Mouse (Mus musculus): ENCODE results near the gene Syt7. TPM values are rescaled to one million over a fixed set of nuclear protein-coding genes. Genes with fewer than 3 reads are reported as not detected.

Syt7 gene
- polyA plus RNA-seq, 1 experiment: 10.9 TPM

DNA sequence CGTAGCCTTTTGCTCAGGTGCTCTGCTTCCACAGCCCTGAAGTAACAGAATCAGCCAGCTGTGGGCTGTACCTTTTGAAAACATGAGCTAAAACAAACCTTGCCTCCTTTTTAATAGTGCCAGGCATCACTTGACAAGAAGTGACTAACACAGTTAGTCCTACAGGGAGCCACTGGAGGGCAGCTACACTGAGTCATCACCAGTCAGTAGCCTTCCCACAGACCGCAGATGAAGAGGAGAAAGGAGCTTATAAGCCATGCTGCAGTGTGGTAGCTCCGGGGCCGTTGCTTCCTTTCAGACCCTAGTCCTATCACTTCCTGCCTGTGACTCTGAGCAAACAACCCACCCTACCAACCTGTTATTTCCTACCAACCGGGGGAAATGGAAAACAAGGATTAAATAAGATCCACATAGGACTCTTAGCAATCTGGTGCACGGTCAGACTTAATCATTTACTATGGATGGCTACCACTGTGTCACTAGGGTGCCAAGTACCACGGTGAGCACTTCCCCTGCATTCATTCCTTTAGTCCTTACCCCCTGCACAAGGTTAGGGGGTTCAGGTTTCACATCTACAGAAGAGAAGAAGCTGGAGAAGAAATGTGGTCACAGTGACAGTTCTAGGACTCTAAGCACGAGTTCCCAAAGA lies 108.7 kb downstream of the Syt7 start:
- no peak for DNase-seq
- TF ChIP-seq CTCF (IDR thresholded peaks at IDR 0.05; ENCODE audit: insufficient read depth, low read length) (no peak), POLR2A (IDR thresholded peaks at IDR 0.05; ENCODE audit: borderline replicate concordance, extremely low read depth, low read depth, low read length) (no peak)
- WGBS: 36% methylated on average over 8 of the region's 8 CpGs

DNA sequence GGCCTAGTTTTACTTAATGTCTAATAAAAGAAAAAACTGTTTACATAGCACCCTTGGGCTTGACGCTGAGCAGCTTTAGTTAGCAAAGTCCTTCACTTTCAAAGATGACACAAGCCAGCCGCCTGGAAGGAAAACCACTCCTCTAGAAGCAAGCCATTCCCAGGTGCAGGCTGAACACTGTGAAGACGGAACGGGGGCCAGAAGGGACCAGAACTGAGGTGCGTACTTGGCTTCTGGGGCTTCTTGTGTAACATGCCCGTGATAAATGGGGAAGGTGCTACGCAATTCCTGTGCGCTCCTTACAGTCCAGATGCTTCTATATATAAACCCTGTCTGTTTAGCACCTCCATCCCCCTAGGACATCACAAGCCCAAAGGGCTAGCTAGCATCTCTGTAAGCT lies 111.7 kb downstream of the Syt7 start:
- WGBS: 84% methylated on average over 8 of the region's 8 CpGs
- DNase-seq: no peak
- no peak for TF ChIP-seq POLR2A (IDR thresholded peaks at IDR 0.05; ENCODE audit: borderline replicate concordance, extremely low read depth, low read depth, low read length)
- TF ChIP-seq CTCF (IDR thresholded peaks at IDR 0.05; ENCODE audit: insufficient read depth, low read length): no peak
- no peak overlapping the region for H3K4me3 ChIP-seq (replicated peaks; ENCODE audit: extremely low read depth, low read depth, low read length)
- H3K4me1 ChIP-seq (ENCODE audit: control insufficient read depth, insufficient read depth, low read length): no peaks in the 10 kb centered on the region

More for the DNA sequence above, 108.7 kb downstream of the Syt7 start:
- Histone ChIP-seq H3K4me1 (ENCODE audit: control insufficient read depth, insufficient read depth, low read length) (no peaks in the 10 kb centered on the region), H3K4me3 (replicated peaks; ENCODE audit: extremely low read depth, low read depth, low read length) (no peak overlapping the region)

DNA sequence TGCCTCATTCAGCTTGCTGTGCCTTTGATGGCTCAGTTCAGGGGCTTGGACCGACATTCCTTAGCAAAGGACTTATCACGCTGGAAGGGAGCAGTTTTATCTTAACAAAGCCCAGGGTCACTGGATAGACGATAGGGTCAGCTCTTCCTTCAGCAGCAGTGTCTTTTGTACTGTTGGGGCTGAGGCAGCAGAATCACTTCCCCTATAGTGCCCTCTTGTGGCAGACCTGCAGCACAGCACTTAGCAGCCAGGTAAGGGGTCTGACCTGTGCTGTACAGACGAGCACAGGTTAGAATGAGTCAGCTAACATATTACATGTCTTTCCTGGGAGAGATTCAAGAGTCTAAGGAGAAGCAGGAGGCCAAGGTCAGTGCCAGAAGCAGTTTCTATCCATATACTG lies 113.7 kb downstream of the Syt7 start:
- Histone ChIP-seq H3K4me1 (ENCODE audit: control insufficient read depth, insufficient read depth, low read length) (no peaks in the 10 kb centered on the region), H3K4me3 (replicated peaks; ENCODE audit: extremely low read depth, low read depth, low read length) (no peak overlapping the region)
- TF ChIP-seq CTCF (IDR thresholded peaks at IDR 0.05; ENCODE audit: insufficient read depth, low read length) (peak; percentile 95), POLR2A (IDR thresholded peaks at IDR 0.05; ENCODE audit: borderline replicate concordance, extremely low read depth, low read depth, low read length) (no peak)
- DNase-seq: peak; percentile 34
- WGBS: 14% methylated on average over 4 of the region's 4 CpGs

Other genes starting within 250 kb of the Syt7 start
- gene Fads1, start 206.2 kb upstream of the Syt7 start, polyA plus RNA-seq (2012; rRNA removed): 80.2 and 117 TPM in 2 replicates
- gene Tmem258, start 185.1 kb upstream of the Syt7 start, polyA plus RNA-seq (2012; rRNA removed): 70.0 and 74.4 TPM in 2 replicates
- gene Fen1, start 184.9 kb upstream of the Syt7 start, polyA plus RNA-seq (2012; rRNA removed): 4.8 and 6.6 TPM in 2 replicates
- 54.8 and 62.8 TPM in 2 replicates for gene Myrf, start 148.3 kb upstream of the Syt7 start, polyA plus RNA-seq (2012; rRNA removed)
- 15.3 TPM in 2 replicates for gene Dagla, start 84.2 kb upstream of the Syt7 start, polyA plus RNA-seq (2012; rRNA removed)
- gene Lrrc10b, start 68.4 kb downstream of the Syt7 start, polyA plus RNA-seq (2012; rRNA removed): 20.6 and 25.6 TPM in 2 replicates
- 5.4 and 5.9 TPM in 2 replicates for gene Ppp1r32, start 93.8 kb downstream of the Syt7 start, polyA plus RNA-seq (2012; rRNA removed)
- 30.3 and 41.1 TPM in 2 replicates for gene Cpsf7, start 136.2 kb downstream of the Syt7 start, polyA plus RNA-seq (2012; rRNA removed)
- 16.2 and 23.0 TPM in 2 replicates for gene Sdhaf2, start 137.1 kb downstream of the Syt7 start, polyA plus RNA-seq (2012; rRNA removed)
- gene Tmem216, start 167.1 kb downstream of the Syt7 start, polyA plus RNA-seq (2012; rRNA removed): 18.8 and 28.6 TPM in 2 replicates
- 88.4 and 113 TPM in 2 replicates for gene Cyb561a3, start 188.1 kb downstream of the Syt7 start, polyA plus RNA-seq (2012; rRNA removed)
- 8.5 and 11.1 TPM in 2 replicates for gene Tmem138, start 188.3 kb downstream of the Syt7 start, polyA plus RNA-seq (2012; rRNA removed)
- 83.7 and 127 TPM in 2 replicates for gene Ddb1, start 216.2 kb downstream of the Syt7 start, polyA plus RNA-seq (2012; rRNA removed)
- 8.0 and 9.8 TPM in 2 replicates for gene Tkfc, start 216.6 kb downstream of the Syt7 start, polyA plus RNA-seq (2012; rRNA removed)
- 0.14 and 0.16 TPM in 2 replicates for gene Vwce, start 245.1 kb downstream of the Syt7 start, polyA plus RNA-seq (2012; rRNA removed)